Mouse (Mus musculus) testis, adult 2 months (tissue): ENCODE measurements around the gene Myh10. TPM values are rescaled to one million over a fixed set of nuclear protein-coding genes. Genes with fewer than 3 reads are reported as not detected.

ENCODE experiments used
- H3K27ac ChIP-seq: fragments of 200-500 bp; 2 replicates; pipeline ENCODE4 v1.5.1; 2012; ENCODE audit warnings: low read depth, low read length; ENCODE audit not compliant: control insufficient read depth, insufficient read depth
- H3K27me3 ChIP-seq: fragments of 200-500 bp; 2 replicates; pipeline ENCODE4 v1.6.1; 2012; ENCODE audit warnings: mild to moderate bottlenecking, low read length, moderate library complexity; ENCODE audit not compliant: control insufficient read depth, insufficient read depth
- H3K36me3 ChIP-seq: fragments of 200-500 bp; 2 replicates; pipeline ENCODE4 v1.6.1; 2012; ENCODE audit warnings: mild to moderate bottlenecking, low read length; ENCODE audit not compliant: control insufficient read depth, insufficient read depth
- H3K4me1 ChIP-seq: fragments of 200-500 bp; 2 replicates; pipeline ENCODE4 v1.6.1; 2012; ENCODE audit warnings: low read length; ENCODE audit not compliant: control insufficient read depth, insufficient read depth
- H3K4me3 ChIP-seq: fragments of 200-500 bp; 2 replicates; pipeline ENCODE4 v1.5.1; 2012; ENCODE audit warnings: low read depth, mild to moderate bottlenecking, low read length, moderate library complexity, mixed read lengths; ENCODE audit not compliant: control insufficient read depth
- CTCF ChIP-seq: fragments of 200-500 bp; IDR thresholded peaks from 2 replicates; pipeline ENCODE4 v1.5.1; 2012; ENCODE audit warnings: low read depth, mild to moderate bottlenecking, inconsistent platforms, low read length, moderate library complexity; ENCODE audit not compliant: control insufficient read depth, insufficient read depth, insufficient replicate concordance
- POLR2A ChIP-seq: fragments of 200-500 bp; IDR thresholded peaks from 2 replicates; pipeline ENCODE4 v1.6.1; 2012; ENCODE audit warnings: low read depth, mild to moderate bottlenecking, inconsistent platforms, low read length, moderate library complexity; ENCODE audit not compliant: control insufficient read depth
- polyA plus RNA-seq: library from polyadenylated mRNA; depleted of rRNA; stranded (reverse); fragments of >200 nt; gene quantifications from 2 replicates; pipeline ENCODE4 v1.2.3, GENCODE M21; 2012; rRNA removed

Gene Myh10
- polyA plus RNA-seq, 1 experiment, result 44.2 TPM

- TF ChIP-seq CTCF (no peak), POLR2A (no peak)
- Histone ChIP-seq H3K4me1 (peaks cover 4% of the 10 kb centered on the region), H3K27ac (no peak overlapping the region), H3K36me3 (no peaks in the 10 kb centered on the region), H3K27me3 (no peaks in the 10 kb centered on the region), H3K4me3 (no peak overlapping the region)
Observed at GRCm38 (mm10) chr11:68857329-68857728, 166.0 kb downstream of the Myh10 start.

- Histone ChIP-seq H3K36me3 (no peaks in the 10 kb centered on the region), H3K4me1 (no peaks in the 10 kb centered on the region), H3K27ac (no peak overlapping the region), H3K4me3 (no peak overlapping the region), H3K27me3 (no peaks in the 10 kb centered on the region)
- no peak for TF ChIP-seq CTCF
- TF ChIP-seq POLR2A, result no peak
Observed at GRCm38 (mm10) chr11:68859943-68860593, 168.7 kb downstream of the Myh10 start.

- H3K4me1 ChIP-seq, result no peaks in the 10 kb centered on the region
- TF ChIP-seq POLR2A (no peak), CTCF (no peak)
- H3K27ac ChIP-seq, result no peak overlapping the region
- no peaks in the 10 kb centered on the region for H3K27me3 ChIP-seq
- H3K4me3 ChIP-seq, result no peak overlapping the region
- no peaks in the 10 kb centered on the region for H3K36me3 ChIP-seq
Observed at GRCm38 (mm10) chr11:68862260-68862659, 170.9 kb downstream of the Myh10 start.

GRCm38 (mm10) chr11:68863631-68864091 lies 172.3 kb downstream of the Myh10 start:
- Histone ChIP-seq H3K36me3 (no peaks in the 10 kb centered on the region), H3K27ac (no peak overlapping the region), H3K4me1 (no peaks in the 10 kb centered on the region), H3K27me3 (no peaks in the 10 kb centered on the region), H3K4me3 (no peak overlapping the region)
- TF ChIP-seq POLR2A (no peak), CTCF (no peak)

- H3K4me3 ChIP-seq, result no peak overlapping the region
- no peaks in the 10 kb centered on the region for H3K36me3 ChIP-seq
- H3K4me1 ChIP-seq, result no peaks in the 10 kb centered on the region
- no peaks in the 10 kb centered on the region for H3K27me3 ChIP-seq
- H3K27ac ChIP-seq, result no peak overlapping the region
- no peak for TF ChIP-seq POLR2A
- no peak for TF ChIP-seq CTCF
Observed at GRCm38 (mm10) chr11:68864544-68865189, 173.3 kb downstream of the Myh10 start.

Other genes starting within 250 kb of the Myh10 start
- 5.4 and 5.8 TPM in 2 replicates for gene Pik3r6, start 188.5 kb upstream of the Myh10 start, polyA plus RNA-seq
- 7.9 and 9.2 TPM in 2 replicates for gene Mfsd6l, start 135.4 kb upstream of the Myh10 start, polyA plus RNA-seq
- 79.1 and 87.0 TPM in 2 replicates for gene Ccdc42, start 104.5 kb upstream of the Myh10 start, polyA plus RNA-seq
- 73.8 and 80.3 TPM in 2 replicates for gene Ndel1, start 180.3 kb downstream of the Myh10 start, polyA plus RNA-seq
- 1.1 TPM in 2 replicates for gene Rnf222, start 197.0 kb downstream of the Myh10 start, polyA plus RNA-seq
- gene Rpl26, start 210.0 kb downstream of the Myh10 start, polyA plus RNA-seq, result 938 and 997 TPM in 2 replicates
- 506 and 512 TPM in 2 replicates for gene Odf4, start 235.5 kb downstream of the Myh10 start, polyA plus RNA-seq